Comparison of ENCODE assay signal across 13 mouse cellular contexts in the genomic region with DNA sequence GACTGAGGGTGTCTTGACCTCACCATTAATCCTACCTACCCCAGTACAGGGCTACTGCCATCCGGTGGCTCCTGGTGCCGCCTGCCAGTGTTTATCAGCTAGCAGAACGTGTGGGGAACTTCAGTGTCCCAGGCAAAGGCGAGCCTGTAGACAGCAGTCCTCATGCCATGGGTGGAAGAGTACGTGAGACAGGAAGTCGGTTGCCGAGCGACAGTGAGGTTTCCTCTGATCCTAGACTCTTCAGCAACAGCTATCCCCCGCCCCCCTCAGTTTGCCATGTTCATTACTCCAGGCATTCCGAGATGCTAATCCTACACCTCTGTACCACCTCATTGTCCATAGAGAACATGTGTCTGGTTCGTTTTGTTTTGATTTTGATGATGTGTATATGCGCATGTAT. TPM values are rescaled to one million over a fixed set of nuclear protein-coding genes. Genes with fewer than 3 reads are reported as not detected.
DNase-seq lines count a peak whose midpoint lies in the region; ATAC-seq and TF ChIP-seq lines count a peak whose summit lies in the region.
"Had no signal": no experiment of that assay in that cellular context is flagged by ENCODE, and none has a peak within 500 bp of the region (broad histone marks: within the 10 kb centered on the region; RNA-seq: fewer than 3 reads in every experiment).

No protein-coding gene starts in this region.

- H3K9ac ChIP-seq in heart, embryonic 15.5 days: no peak overlapping the region
- no peak overlapping the region for H3K9ac ChIP-seq in midbrain, embryonic 14.5 days (replicated peaks; ENCODE audit: low read length)

- H3K4me3 ChIP-seq in heart, embryonic 15.5 days: no peak overlapping the region
- no peak overlapping the region for H3K4me3 ChIP-seq in midbrain, embryonic 10.5 days
- no peak overlapping the region for H3K4me3 ChIP-seq in midbrain, embryonic 14.5 days (replicated peaks; ENCODE audit: low read depth, low read length)
- H3K4me3 ChIP-seq in left cerebral cortex, adult 2 months: no peak overlapping the region

- H3K9me3 ChIP-seq in heart, embryonic 15.5 days (replicated peaks): no peaks in the 10 kb centered on the region
- no peaks in the 10 kb centered on the region for H3K9me3 ChIP-seq in midbrain, embryonic 10.5 days (replicated peaks)
- H3K9me3 ChIP-seq in midbrain, embryonic 14.5 days (ENCODE audit: control insufficient read depth, low read length): no peaks in the 10 kb centered on the region

- DNase-seq in heart, postnatal 25 days (ENCODE audit: low spot score): no peak
- no peak for DNase-seq in midbrain, embryonic 10.5 days (ENCODE audit: low spot score)
- DNase-seq in midbrain, embryonic 14.5 days: no peak
- DNase-seq in T-cell, adult 2 months (ENCODE audit: low spot score): peak; percentile 50
- no peak for DNase-seq in cerebellum, postnatal 25 days
- no peak for DNase-seq in left cerebral cortex, adult 2 months (ENCODE audit: extremely low spot score in 1 of 2, low spot score in 2 of 2)
- DNase-seq: adrenal gland, adult 8-10 months; cerebellum, postnatal 36 days; heart, postnatal 14 days; kidney, adult 18-20 months; lung, adult 2 months had no signal

- intact Hi-C loops in heart, postnatal 25 days (cut with DNase I): no loop called here
- intact Hi-C loops in left cerebral cortex, adult 2 months (cut with DNase I): no loop called here

- no peaks in the 10 kb centered on the region for H3K36me3 ChIP-seq in heart, embryonic 15.5 days
- H3K36me3 ChIP-seq in midbrain, embryonic 10.5 days: peaks cover under 1% of the 10 kb centered on the region; the same call in 1 of the 2 replicates
- H3K36me3 ChIP-seq in midbrain, embryonic 14.5 days (ENCODE audit: control insufficient read depth, insufficient read depth, low read length): no peaks in the 10 kb centered on the region

- ATAC-seq in heart, embryonic 15.5 days (replicated peaks; ENCODE audit: insufficient number of reproducible peaks, insufficient read depth, low FRiP score, low read depth): 0 out of 2 replicates have a peak, but pooled peaks have one; percentile 7
- ATAC-seq in midbrain, embryonic 14.5 days (ENCODE audit: low FRiP score, low TSS enrichment): no peak
- ATAC-seq in megakaryocyte progenitor cell, adult 5-6 weeks (replicated peaks; ENCODE audit: poor library complexity): peak; percentile 46

- H3K27me3 ChIP-seq in heart, embryonic 15.5 days: no peaks in the 10 kb centered on the region
- H3K27me3 ChIP-seq in midbrain, embryonic 10.5 days (ENCODE audit: low read depth, poor library complexity, severe bottlenecking): no peaks in the 10 kb centered on the region
- no peaks in the 10 kb centered on the region for H3K27me3 ChIP-seq in midbrain, embryonic 14.5 days (ENCODE audit: control insufficient read depth, insufficient read depth, low read length)

- no peak overlapping the region for H3K27ac ChIP-seq in heart, embryonic 15.5 days
- peak overlapping the region; percentile 57 for H3K27ac ChIP-seq in midbrain, embryonic 10.5 days (replicated peaks)
- H3K27ac ChIP-seq in midbrain, embryonic 14.5 days (replicated peaks; ENCODE audit: low read depth, low read length): no peak overlapping the region
- H3K27ac ChIP-seq in left cerebral cortex, adult 2 months: no peak overlapping the region

- H3K4me2 ChIP-seq in heart, embryonic 15.5 days: no peak overlapping the region
- no peak overlapping the region for H3K4me2 ChIP-seq in midbrain, embryonic 14.5 days (ENCODE audit: low read length)

- WGBS in heart, embryonic 15.5 days: 46% methylated on average over 12 of the region's 12 CpGs
- 75% methylated on average over 12 of the region's 12 CpGs for WGBS in midbrain, embryonic 10.5 days
- WGBS in midbrain, embryonic 14.5 days: 58% methylated on average over 12 of the region's 12 CpGs

- H3K4me1 ChIP-seq in heart, embryonic 15.5 days (replicated peaks): peaks cover 80% of the 10 kb centered on the region
- H3K4me1 ChIP-seq in midbrain, embryonic 10.5 days: peaks cover 68% of the 10 kb centered on the region
- H3K4me1 ChIP-seq in midbrain, embryonic 14.5 days (ENCODE audit: control insufficient read depth, insufficient read depth, low read length): peaks cover 63% of the 10 kb centered on the region

- TF ChIP-seq CTCF in left cerebral cortex, adult 2 months (IDR thresholded peaks at IDR 0.05): no peak

RNA-seq across cellular contexts. Expression of a gene that starts 29.2 kb away (rescaled TPM):
- polyA plus RNA-seq in heart, embryonic 15.5 days (2015; fragmentation: Nextera tagmentation; extraction: Ambion mirVana): 44.7 and 55.3 TPM in 2 replicates
- 10 to 100 TPM; 37.7 to 41.6 TPM for total RNA-seq in heart, postnatal 25 days (2021)
- polyA plus RNA-seq in midbrain, embryonic 10.5 days (2016; fragmentation: Nextera tagmentation; extraction: Ambion mirVana): 35.3 and 47.5 TPM in 2 replicates
- polyA plus RNA-seq in midbrain, embryonic 14.5 days (2014; fragmentation: Nextera tagmentation; extraction: Ambion mirVana): 65.8 and 70.1 TPM in 2 replicates
- total RNA-seq in megakaryocyte progenitor cell, adult 5-6 weeks (2015): 50.8 and 51.2 TPM in 2 replicates
- total RNA-seq in megakaryocyte progenitor cell, adult 5-6 weeks (2017): 20.9 and 36.1 TPM in 2 replicates
- total RNA-seq in left cerebral cortex, adult 2 months (2021): 10 to 100 TPM; 53.0 to 58.8 TPM
